Mouse (Mus musculus) kidney, embryonic 16.5 days (tissue): ENCODE data around the gene Ager. TPM values are rescaled to one million over a fixed set of nuclear protein-coding genes. Genes with fewer than 3 reads are reported as not detected.
A peak's percentile ranks its signal among the peaks of the same experiment; 100 is the strongest.

Experiments
- ATAC-seq: fragments of 200-750 bp; cut with Nextera tagmentation; 2 replicates; pipeline ENCODE4 v1.8.0; 2017; ENCODE audit warnings: moderate TSS enrichment; ENCODE audit not compliant: low FRiP score, low TSS enrichment
- H3K27ac ChIP-seq: fragments of 300-500 bp; sonication (generic); 2 replicates; pipeline ENCODE4 v1.5.1; 2014; ENCODE audit warnings: low read length
- H3K27me3 ChIP-seq: fragments of 300-500 bp; sonication (generic); 2 replicates; pipeline ENCODE4 v1.6.1; 2014; ENCODE audit warnings: low read length, control low read depth, mixed read lengths; ENCODE audit not compliant: insufficient read depth
- H3K36me3 ChIP-seq: fragments of 300-500 bp; sonication (generic); 2 replicates; pipeline ENCODE4 v1.6.1; 2014; ENCODE audit warnings: low read length, control low read depth, mixed read lengths; ENCODE audit not compliant: insufficient read depth
- H3K4me1 ChIP-seq: fragments of 300-500 bp; sonication (generic); 2 replicates; pipeline ENCODE4 v1.6.1; 2014; ENCODE audit warnings: low read length, control low read depth, mixed read lengths; ENCODE audit not compliant: insufficient read depth
- H3K4me2 ChIP-seq: fragments of 300-500 bp; sonication (generic); replicated peaks from 2 replicates; pipeline ENCODE4 v1.6.1; 2014; ENCODE audit warnings: low read depth, low read length
- H3K4me3 ChIP-seq: fragments of 300-500 bp; sonication (generic); 2 replicates; pipeline ENCODE4 v1.5.1; 2014; ENCODE audit warnings: mild to moderate bottlenecking, low read length
- H3K9ac ChIP-seq: fragments of 300-500 bp; sonication (generic); replicated peaks from 2 replicates; pipeline ENCODE4 v1.6.1; 2014; ENCODE audit warnings: low read length
- H3K9me3 ChIP-seq: fragments of 300-500 bp; sonication (generic); 2 replicates; pipeline ENCODE4 v1.6.1; 2016; ENCODE audit warnings: low read length, control low read depth
- WGBS: fragments of 180-500 bp; shearing (Covaris S2); extraction: QIAGEN DNeasy Blood & Tissue Kit; methylation state at CpG from one replicate; pipeline ENCODE4 v1.1.7; 2014; 5-methylcytosine and 5-hydroxymethylcytosine counted together
- polyA plus RNA-seq: library from polyadenylated mRNA; unstranded; fragments of >200 nt; fragmentation: Nextera tagmentation; extraction: Ambion mirVana; gene quantifications from 2 replicates; pipeline ENCODE4 v1.2.1, GENCODE M21; 2015

Ager gene
- 8.8 and 16.8 TPM in 2 replicates for polyA plus RNA-seq

- peaks cover 33% of the 10 kb centered on the region for H3K36me3 ChIP-seq
- no peak for ATAC-seq
- H3K4me3 ChIP-seq = no peak within 1 kb of the TSS
- peak within 1 kb of the TSS; percentile 56 for H3K9ac ChIP-seq
- H3K27ac ChIP-seq = peak within 1 kb of the TSS; percentile 74
- WGBS = 26% methylated on average over 5 of the region's 6 CpGs
- no peaks in the 10 kb centered on the region for H3K9me3 ChIP-seq
- H3K4me1 ChIP-seq = peaks cover 64% of the 10 kb centered on the region
- H3K4me2 ChIP-seq = peak within 1 kb of the TSS; percentile 10; the same call in 1 of the 2 replicates
- no peaks in the 10 kb centered on the region for H3K27me3 ChIP-seq
Measured at GRCm38 (mm10) chr17:34597566-34598095, at the start of gene Ager. Gene Ager, plus strand, starts transcription at chr17:34597862.

GRCm38 (mm10) chr17:34549156-34549555 is 48.5 kb upstream of the Ager start:
- Histone ChIP-seq H3K9me3 (no peaks in the 10 kb centered on the region), H3K27me3 (no peaks in the 10 kb centered on the region), H3K4me2 (no peak overlapping the region), H3K36me3 (no peaks in the 10 kb centered on the region), H3K27ac (no peak overlapping the region), H3K4me1 (no peaks in the 10 kb centered on the region), H3K9ac (no peak overlapping the region), H3K4me3 (no peak overlapping the region)
- 85% methylated on average over 3 of the region's 3 CpGs for WGBS
- ATAC-seq = no peak

- Histone ChIP-seq H3K27ac (no peak overlapping the region), H3K9me3 (no peaks in the 10 kb centered on the region), H3K4me1 (no peaks in the 10 kb centered on the region), H3K4me3 (no peak overlapping the region), H3K27me3 (no peaks in the 10 kb centered on the region), H3K4me2 (no peak overlapping the region), H3K36me3 (no peaks in the 10 kb centered on the region), H3K9ac (no peak overlapping the region)
- WGBS = 69% methylated on average over 2 of the region's 2 CpGs
- no peak for ATAC-seq
Measured at GRCm38 (mm10) chr17:34549843-34550242, 47.8 kb upstream of the Ager start.

GRCm38 (mm10) chr17:34555483-34555882 is 42.2 kb upstream of the Ager start:
- Histone ChIP-seq H3K9ac (no peak overlapping the region), H3K27ac (no peak overlapping the region), H3K4me2 (no peak overlapping the region), H3K9me3 (no peaks in the 10 kb centered on the region), H3K4me3 (no peak overlapping the region), H3K4me1 (no peaks in the 10 kb centered on the region), H3K36me3 (no peaks in the 10 kb centered on the region), H3K27me3 (no peaks in the 10 kb centered on the region)
- ATAC-seq = peak; percentile 31; the same call in 1 of the 2 replicates
- WGBS = 23% methylated on average over 5 of the region's 5 CpGs

GRCm38 (mm10) chr17:34556406-34556805 is 41.3 kb upstream of the Ager start:
- Histone ChIP-seq H3K4me1 (no peaks in the 10 kb centered on the region), H3K27me3 (no peaks in the 10 kb centered on the region), H3K36me3 (no peaks in the 10 kb centered on the region), H3K27ac (no peak overlapping the region), H3K4me2 (no peak overlapping the region), H3K9ac (no peak overlapping the region), H3K4me3 (no peak overlapping the region), H3K9me3 (no peaks in the 10 kb centered on the region)
- 86% methylated on average over 8 of the region's 8 CpGs for WGBS
- no peak for ATAC-seq

GRCm38 (mm10) chr17:34557411-34557810 is 40.3 kb upstream of the Ager start:
- Histone ChIP-seq H3K9ac (no peak overlapping the region), H3K4me2 (no peak overlapping the region), H3K27me3 (no peaks in the 10 kb centered on the region), H3K4me3 (no peak overlapping the region), H3K27ac (no peak overlapping the region), H3K9me3 (no peaks in the 10 kb centered on the region), H3K36me3 (no peaks in the 10 kb centered on the region), H3K4me1 (no peaks in the 10 kb centered on the region)
- 28% methylated on average over 11 of the region's 11 CpGs for WGBS
- ATAC-seq = no peak

- Histone ChIP-seq H3K4me3 (no peak overlapping the region), H3K4me1 (peaks cover 4% of the 10 kb centered on the region), H3K4me2 (no peak overlapping the region), H3K36me3 (no peaks in the 10 kb centered on the region), H3K9ac (no peak overlapping the region), H3K27me3 (no peaks in the 10 kb centered on the region), H3K9me3 (no peaks in the 10 kb centered on the region), H3K27ac (no peak overlapping the region)
- ATAC-seq = no peak
- WGBS = 83% methylated on average over 7 of the region's 7 CpGs
Measured at GRCm38 (mm10) chr17:34559116-34559515, 38.5 kb upstream of the Ager start.

GRCm38 (mm10) chr17:34559895-34560294 is 37.8 kb upstream of the Ager start:
- WGBS = 25% methylated on average over 15 of the region's 15 CpGs
- Histone ChIP-seq H3K27me3 (no peaks in the 10 kb centered on the region), H3K4me1 (peaks cover 12% of the 10 kb centered on the region), H3K27ac (no peak overlapping the region), H3K9me3 (no peaks in the 10 kb centered on the region), H3K9ac (no peak overlapping the region), H3K4me3 (no peak overlapping the region), H3K36me3 (no peaks in the 10 kb centered on the region), H3K4me2 (no peak overlapping the region)
- ATAC-seq = no peak

- 85% methylated on average over 6 of the region's 6 CpGs for WGBS
- no peak overlapping the region for H3K9ac ChIP-seq
- H3K4me3 ChIP-seq = no peak overlapping the region
- H3K4me1 ChIP-seq = peaks cover 16% of the 10 kb centered on the region
- no peak overlapping the region for H3K27ac ChIP-seq
- no peaks in the 10 kb centered on the region for H3K9me3 ChIP-seq
- H3K4me2 ChIP-seq = no peak overlapping the region
- no peaks in the 10 kb centered on the region for H3K36me3 ChIP-seq
- ATAC-seq = no peak
- no peaks in the 10 kb centered on the region for H3K27me3 ChIP-seq
Measured at GRCm38 (mm10) chr17:34560438-34560837, 37.2 kb upstream of the Ager start.

GRCm38 (mm10) chr17:34561200-34561599 is 36.5 kb upstream of the Ager start:
- Histone ChIP-seq H3K4me3 (0 out of 2 replicates have a peak overlapping the region, but pooled peaks have one; percentile 6), H3K36me3 (no peaks in the 10 kb centered on the region), H3K4me2 (peak overlapping the region; percentile 23; the same call in 1 of the 2 replicates), H3K9me3 (no peaks in the 10 kb centered on the region), H3K27me3 (no peaks in the 10 kb centered on the region), H3K9ac (no peak overlapping the region), H3K4me1 (peaks cover 16% of the 10 kb centered on the region), H3K27ac (peak overlapping the region; percentile 41; the same call in 1 of the 2 replicates)
- WGBS = 39% methylated on average over 8 of the region's 8 CpGs
- ATAC-seq = no peak
